Mouse (Mus musculus): ENCODE results near the gene Cox20.

Gene Cox20

DNA sequence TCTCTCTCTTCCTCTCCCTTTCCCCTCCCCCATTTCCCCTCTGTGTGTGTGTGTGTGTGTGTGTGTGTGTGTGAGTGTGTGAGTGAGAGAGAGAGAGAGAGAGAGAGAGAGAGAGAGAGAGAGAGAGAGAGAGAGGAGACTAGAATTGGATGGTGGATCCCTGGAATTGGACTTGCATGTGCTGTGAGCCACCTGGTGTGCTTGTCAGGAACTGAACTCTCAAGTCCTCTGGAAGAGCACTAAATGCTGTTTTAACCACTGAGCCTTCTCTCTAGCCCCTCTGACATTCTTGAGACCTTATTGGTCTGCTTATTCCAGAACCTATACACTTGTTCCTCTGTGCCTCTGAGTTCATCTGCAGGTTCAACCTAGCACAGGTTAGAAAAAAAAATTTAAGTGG, 32.7 kb downstream of the Cox20 start:
- in situ Hi-C loops (cut with MboI, MseI) = loop anchor here (10.0 kb wide), 2 partner anchors 57 to 1087 kb away; no protein-coding TSS in a partner anchor

DNA sequence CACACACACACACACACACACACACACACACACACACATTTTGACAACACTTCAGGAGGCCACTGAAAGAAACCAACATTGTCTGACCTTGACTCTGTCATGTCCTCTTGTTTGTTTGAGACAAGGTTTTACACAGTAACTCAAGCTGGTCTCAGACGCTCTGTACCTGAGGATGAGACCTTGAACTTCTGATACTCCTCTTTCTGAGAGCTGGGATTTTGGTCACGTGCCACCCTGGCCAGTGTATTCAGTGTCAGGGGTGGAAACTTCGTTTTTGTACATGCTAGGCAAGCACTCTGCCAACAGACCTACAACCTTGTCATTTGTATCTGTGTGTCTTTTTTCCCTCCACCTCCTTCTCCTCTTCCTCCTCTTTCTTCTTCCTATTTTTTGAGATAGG, 35.6 kb downstream of the Cox20 start:
- in situ Hi-C loops (cut with MboI, MseI) = loop anchor here (10.0 kb wide), 2 partner anchors 60 to 1090 kb away; no protein-coding TSS in a partner anchor

DNA sequence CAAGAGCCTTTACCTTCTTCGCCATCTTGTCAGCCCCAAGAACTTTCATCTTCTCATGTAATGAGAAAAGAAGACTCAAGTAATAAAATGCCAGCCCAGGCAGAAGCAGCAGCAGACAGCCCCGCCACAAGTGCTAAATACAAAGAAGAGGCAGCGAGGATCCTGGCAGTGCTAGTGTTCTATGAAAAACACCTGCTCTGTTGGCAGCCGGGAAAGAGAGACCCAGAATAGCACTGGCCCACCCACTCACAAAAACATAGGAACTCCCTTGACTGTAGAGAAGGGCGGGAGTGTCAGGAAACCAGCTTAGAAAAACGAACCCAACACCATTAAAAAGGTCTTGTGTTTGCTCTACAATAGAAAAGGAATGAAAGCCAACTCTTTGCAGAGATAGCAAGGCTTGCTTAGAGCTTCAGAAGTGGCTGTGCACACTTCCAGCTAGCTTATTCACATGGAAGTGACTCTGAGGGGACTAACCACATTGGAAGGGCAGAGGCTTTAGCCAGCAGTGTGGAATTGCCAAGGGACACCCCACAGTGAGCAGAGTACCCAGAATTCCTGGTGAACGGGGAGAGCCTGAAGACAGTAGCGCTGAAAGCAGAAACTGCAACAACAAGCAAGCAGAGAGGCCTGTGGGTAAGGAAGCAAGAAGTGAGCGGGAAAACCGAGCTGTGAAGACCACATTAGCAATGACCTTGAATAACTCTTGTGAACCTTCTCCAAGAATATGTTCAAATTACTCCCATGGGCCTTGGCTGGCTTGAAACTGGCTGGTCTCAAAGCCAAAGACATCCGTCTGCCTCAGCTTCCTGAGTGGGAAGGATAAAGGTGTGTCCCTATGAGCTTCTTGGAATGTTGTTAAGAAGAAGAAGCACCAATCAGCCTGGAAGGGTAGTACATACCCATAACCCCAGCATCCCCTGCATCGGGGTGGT, 39.1 kb downstream of the Cox20 start:
- in situ Hi-C loops (cut with MboI, MseI) = loop anchor here (10.0 kb wide), 2 partner anchors 63 to 1093 kb away; no protein-coding TSS in a partner anchor

DNA sequence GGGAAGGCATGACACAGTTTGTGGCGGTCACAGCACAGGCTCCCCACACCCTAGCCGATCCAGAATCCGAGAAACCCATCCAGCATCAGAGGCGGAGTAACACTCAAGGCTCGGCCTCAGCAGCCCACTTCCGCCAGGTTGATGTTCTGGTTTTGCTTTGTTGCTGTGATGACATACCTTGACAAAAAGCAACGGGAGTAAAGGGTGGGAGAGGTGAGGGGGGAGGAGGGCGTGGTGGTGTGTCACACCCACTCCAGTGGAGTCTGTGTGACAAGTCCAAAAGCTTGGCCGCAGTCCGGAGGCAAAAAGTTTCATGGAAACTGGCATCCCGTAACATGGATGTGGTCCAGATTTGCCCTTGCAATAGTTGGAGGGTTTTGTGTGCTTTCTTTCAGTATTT, 41.3 kb downstream of the Cox20 start:
- in situ Hi-C loops (cut with MboI, MseI) = loop anchor here (10.0 kb wide), 1 partner anchor 95 kb away; no protein-coding TSS in a partner anchor

DNA sequence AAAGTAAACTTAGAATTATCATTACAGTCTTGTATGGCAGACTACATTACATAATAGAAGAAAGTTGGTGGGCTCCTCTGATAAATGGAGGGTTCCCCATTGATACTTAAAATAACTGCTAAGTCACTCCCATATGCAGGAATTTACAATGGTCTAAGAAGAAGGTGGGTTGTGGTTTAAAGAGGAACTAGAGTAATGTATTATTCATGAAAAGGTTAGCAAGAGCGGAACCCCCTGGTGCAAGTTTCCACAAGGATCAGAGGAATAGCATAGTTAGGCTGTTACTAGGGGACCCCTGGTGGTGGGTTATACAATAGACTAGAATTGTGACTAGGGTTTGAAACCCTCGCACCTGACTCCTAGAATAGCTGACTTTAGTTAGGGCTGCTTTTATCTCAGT, 41.8 kb downstream of the Cox20 start:
- in situ Hi-C loops (cut with MboI, MseI) = loop anchor here (10.0 kb wide), 1 partner anchor 94 kb away; no protein-coding TSS in a partner anchor

DNA sequence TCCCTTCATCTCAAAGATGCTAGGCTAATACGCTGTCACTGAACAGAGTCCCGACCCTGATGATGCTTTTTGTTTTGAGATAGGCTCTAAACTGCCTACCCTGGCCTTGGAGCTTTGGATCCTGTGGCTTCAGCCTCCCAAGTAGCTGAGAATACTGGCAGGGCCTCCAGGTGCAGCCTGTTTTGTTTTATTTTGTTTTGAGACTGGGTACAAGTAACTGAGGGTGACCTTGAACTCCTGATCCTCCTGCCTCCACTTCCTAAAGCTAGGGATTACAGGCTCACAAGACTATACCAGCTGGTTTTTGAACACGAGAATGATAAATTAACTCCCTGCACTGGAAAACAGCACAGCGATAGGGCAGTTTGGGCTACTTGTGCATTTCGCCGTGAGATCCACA, 46.2 kb downstream of the Cox20 start:
- in situ Hi-C loops (cut with MboI, MseI) = loop anchor here (5.0 to 10.0 kb wide), 2 partner anchors 48 to 90 kb away; partner anchors contain the start of gene Cox20

DNA sequence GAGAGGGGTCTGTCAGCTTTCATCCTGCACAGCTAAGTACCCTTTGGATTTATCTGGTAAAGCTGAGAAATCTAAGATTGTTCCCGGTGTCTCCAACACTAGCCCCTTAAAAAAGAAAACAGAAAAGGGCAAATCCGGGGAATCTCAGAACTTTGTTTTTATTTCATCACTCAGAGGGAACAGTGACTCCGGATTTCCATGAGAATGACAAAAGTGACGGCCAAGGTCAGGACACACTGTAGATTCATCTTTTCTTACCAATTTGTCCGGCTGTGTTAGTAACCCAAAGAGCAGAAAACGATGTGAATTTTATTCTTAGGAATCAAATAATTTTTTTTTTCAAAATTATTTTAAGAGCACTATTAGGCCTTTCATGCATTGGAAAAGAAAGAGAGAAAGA, 49.2 kb downstream of the Cox20 start:
- in situ Hi-C loops (cut with MboI, MseI) = loop anchor here (5.0 to 10.0 kb wide), 2 partner anchors 51 to 87 kb away; partner anchors contain the start of gene Cox20

DNA sequence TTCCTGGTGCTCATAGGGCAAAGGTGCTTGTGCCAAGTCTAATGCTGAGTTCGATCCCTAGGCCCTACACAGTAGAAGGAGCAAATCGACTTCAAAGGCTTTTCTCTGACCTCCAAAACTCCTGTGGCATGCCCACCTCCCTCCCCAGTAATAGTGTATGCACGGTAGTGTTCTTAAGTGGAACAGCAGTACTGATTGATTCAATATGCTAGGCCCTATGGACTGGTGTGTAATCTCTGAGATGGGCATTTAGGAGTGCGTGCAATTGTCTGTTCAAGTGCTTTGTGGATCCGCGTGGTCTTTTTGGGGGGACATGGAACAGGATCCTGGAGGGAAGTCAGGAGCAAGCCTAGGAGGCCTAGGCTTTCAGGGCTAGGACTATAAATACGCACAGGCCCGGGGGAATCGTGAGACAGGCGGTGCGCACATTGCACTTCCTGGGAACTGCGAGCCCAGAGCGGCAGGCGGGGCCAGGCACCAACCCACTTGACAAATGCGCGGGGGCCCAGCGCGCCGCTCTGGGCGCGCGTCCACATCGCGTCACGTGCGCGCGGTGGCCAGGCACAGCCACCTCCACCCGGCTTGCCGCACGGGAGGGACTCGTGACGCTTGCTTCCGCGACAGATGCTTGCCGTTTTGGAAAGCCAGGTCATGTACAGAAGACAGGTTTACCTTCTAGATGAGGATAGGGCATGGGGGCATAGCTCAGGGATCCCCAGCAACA, 49.8 kb downstream of the Cox20 start:
- in situ Hi-C loops (cut with MboI, MseI) = loop anchor here (5.0 to 10.0 kb wide), 2 partner anchors 51 to 86 kb away; partner anchors contain the start of gene Cox20

DNA sequence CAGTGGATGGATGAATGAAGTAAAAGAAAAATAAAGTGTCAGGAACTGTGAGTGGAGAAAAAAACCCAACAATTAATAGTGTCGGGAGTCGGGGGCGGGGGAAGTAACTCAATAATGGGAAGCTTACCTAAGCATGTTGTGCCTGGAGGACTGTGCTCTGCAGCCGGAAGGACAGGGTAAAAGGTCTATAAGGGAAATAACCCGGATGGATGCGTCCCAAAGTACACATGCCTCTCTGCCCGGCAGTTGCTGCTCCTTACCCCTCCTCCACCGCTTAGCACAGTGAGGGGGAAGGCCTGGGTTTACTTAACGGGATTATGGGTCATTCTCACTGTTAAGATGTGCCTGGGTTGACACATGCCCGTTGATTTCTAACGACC, 50.3 kb downstream of the Cox20 start:
- in situ Hi-C loops (cut with MboI, MseI) = loop anchor here (5.0 to 10.0 kb wide), 2 partner anchors 52 to 86 kb away; partner anchors contain the start of gene Cox20
